Mouse (Mus musculus) myocyte (in vitro differentiated cells): ENCODE results near the gene Pwp2.

Experiments used
- CEBPB ChIP-seq: IDR thresholded peaks from 2 replicates; pipeline ENCODE4 v1.6.1; 2011; ENCODE audit warnings: mild to moderate bottlenecking, moderate library complexity; ENCODE audit not compliant: poor library complexity, insufficient read depth, severe bottlenecking
- E2F4 ChIP-seq: IDR thresholded peaks from one replicate; pipeline ENCODE4 v1.6.1; 2011; ENCODE audit warnings: mild to moderate bottlenecking, control low read depth, moderate library complexity; ENCODE audit not compliant: insufficient read depth
- MAX ChIP-seq: IDR thresholded peaks from one replicate; pipeline ENCODE4 v1.6.1; 2011; ENCODE audit warnings: low read depth, mild to moderate bottlenecking, control low read depth
- MYOD1 ChIP-seq, 3 experiments: IDR thresholded peaks; one replicate each; pipeline ENCODE4 v1.6.1; 2011; ENCODE audit warnings: control low read depth in 2 of 3, low read depth in 2 of 3, mild to moderate bottlenecking in 2 of 3, moderate library complexity in 1 of 3; ENCODE audit not compliant: insufficient read length in 2 of 3, control insufficient read depth in 1 of 3
- MYOG ChIP-seq, 3 experiments: IDR thresholded peaks; one replicate each; pipeline ENCODE4 v1.6.1; 2011; ENCODE audit warnings: control low read depth in 2 of 3, low read depth in 2 of 3, mild to moderate bottlenecking in 2 of 3; ENCODE audit not compliant: insufficient read length in 2 of 3, control insufficient read depth in 1 of 3, insufficient read depth in 1 of 3
- POLR2A ChIP-seq: IDR thresholded peaks from one replicate; pipeline ENCODE4 v1.6.1; 2011; ENCODE audit warnings: low read depth, mild to moderate bottlenecking, control low read depth, moderate library complexity; ENCODE audit not compliant: insufficient read length
- POLR2AphosphoS2 ChIP-seq: IDR thresholded peaks from one replicate; pipeline ENCODE4 v1.6.1; 2011; ENCODE audit warnings: low read depth, control low read depth; ENCODE audit not compliant: insufficient read length
- REST ChIP-seq: IDR thresholded peaks from one replicate; pipeline ENCODE4 v1.6.1; 2011; ENCODE audit warnings: mild to moderate bottlenecking, control low read depth, moderate library complexity; ENCODE audit not compliant: insufficient read depth, insufficient read length
- TCF12 ChIP-seq: IDR thresholded peaks from one replicate; pipeline ENCODE4 v1.6.1; 2011; ENCODE audit warnings: mild to moderate bottlenecking, control low read depth; ENCODE audit not compliant: poor library complexity, insufficient read depth, severe bottlenecking
- TCF3 ChIP-seq: IDR thresholded peaks from one replicate; pipeline ENCODE4 v1.6.1; 2011; ENCODE audit warnings: low read depth, control low read depth; ENCODE audit not compliant: insufficient read length
- USF1 ChIP-seq: IDR thresholded peaks from one replicate; pipeline ENCODE4 v1.6.1; 2011; ENCODE audit warnings: low read depth, mild to moderate bottlenecking, control low read depth, moderate library complexity

DNA sequence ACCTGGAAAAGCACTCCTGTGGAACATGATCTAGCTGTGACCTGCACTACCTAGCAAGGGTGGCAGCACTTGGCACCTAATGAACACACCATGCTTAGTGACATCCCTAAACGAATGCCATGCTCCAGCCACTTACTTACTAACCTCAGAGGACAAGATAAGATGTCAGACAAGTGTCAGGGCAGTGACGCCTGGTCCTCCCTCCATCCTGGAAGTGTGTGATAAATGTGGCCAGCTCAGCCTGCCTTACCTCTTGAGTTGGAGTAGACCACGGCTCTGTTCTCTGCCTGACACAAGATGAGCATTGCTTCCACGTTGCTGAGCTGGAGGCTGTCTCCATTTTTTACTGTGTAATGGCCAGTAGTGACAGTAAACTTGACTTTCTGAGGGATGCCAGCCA is 16.2 kb upstream of the Pwp2 start:
- TF ChIP-seq POLR2A = no peak
- TF ChIP-seq E2F4 = no peak
- no peak for TF ChIP-seq TCF12
- no peak for TF ChIP-seq TCF3
- no peak for TF ChIP-seq POLR2AphosphoS2
- TF ChIP-seq USF1 = no peak
- TF ChIP-seq REST = no peak
- TF ChIP-seq MAX = no peak
- no peak for TF ChIP-seq CEBPB
- no peak for TF ChIP-seq MYOD1 (IDR thresholded peaks at IDR 0.05; ENCODE audit: control insufficient read depth in 1 of 3, insufficient read length in 2 of 3, low read depth in 2 of 3)
- no peak for TF ChIP-seq MYOG (IDR thresholded peaks at IDR 0.05; ENCODE audit: control insufficient read depth in 1 of 3, insufficient read depth in 1 of 3, insufficient read length in 2 of 3, low read depth in 2 of 3)
